Mouse (Mus musculus) spleen, adult 2 months (tissue): ENCODE measurements around the gene Them7.

Experiments used
- CTCF ChIP-seq: fragments of 200-500 bp; IDR thresholded peaks from 2 replicates; pipeline ENCODE4 v1.5.1; 2011; ENCODE audit warnings: mild to moderate bottlenecking, inconsistent platforms; ENCODE audit not compliant: insufficient read depth, insufficient read length, insufficient replicate concordance; ENCODE audit errors: extremely low read depth
- POLR2A ChIP-seq: fragments of 200-500 bp; IDR thresholded peaks from 2 replicates; pipeline ENCODE4 v1.6.1; 2011; ENCODE audit warnings: low read depth, low read length, inconsistent platforms

GRCm38 (mm10) chr2:105373658-105374057 is 149.5 kb downstream of the Them7 start:
- TF ChIP-seq POLR2A: no peak
- no peak for TF ChIP-seq CTCF
